Mouse (Mus musculus) CH12.LX (cell line): ENCODE measurements around the gene Pkd2l1. TPM values are rescaled to one million over a fixed set of nuclear protein-coding genes. Genes with fewer than 3 reads are reported as not detected.
A peak's percentile ranks its signal among the peaks of the same experiment; 100 is the strongest.

ENCODE experiments used
- DNase-seq: peaks from one replicate; pipeline ENCODE4 v3.0.0-alpha.2; 2013; ENCODE audit errors: extremely low read depth
- H3K27ac ChIP-seq: 2 replicates; pipeline ENCODE4 v1.5.1; 2012; ENCODE audit warnings: low read depth, mild to moderate bottlenecking, control low read depth, moderate library complexity; ENCODE audit not compliant: insufficient read depth
- H3K27me3 ChIP-seq: replicated peaks from 2 replicates; pipeline ENCODE3; 2012; ENCODE audit warnings: inconsistent platforms
- H3K36me3 ChIP-seq, 2 experiments: replicated peaks in 1 of 2; 2 replicates each; pipeline versions ENCODE3 to v1.6.1; 2012; ENCODE audit warnings: inconsistent platforms in 1 of 2, low read length in 1 of 2, mild to moderate bottlenecking in 1 of 2, mixed read lengths in 1 of 2, moderate library complexity in 1 of 2; ENCODE audit not compliant: control insufficient read depth in 1 of 2, insufficient read depth in 1 of 2
- H3K4me1 ChIP-seq, 2 experiments: 2 replicates each; pipeline ENCODE4 v1.6.1; 2012; ENCODE audit warnings: inconsistent platforms in 1 of 2, moderate library complexity in 1 of 2; ENCODE audit not compliant: insufficient read depth in 2 of 2, control insufficient read depth in 1 of 2
- H3K4me2 ChIP-seq: 2 replicates; pipeline ENCODE4 v1.6.1; 2012; ENCODE audit warnings: low read depth, mild to moderate bottlenecking, control low read depth; ENCODE audit not compliant: poor library complexity, insufficient read depth, severe bottlenecking
- H3K4me3 ChIP-seq, 3 experiments: fragments of 150-350 bp in 1 of 3; sonication (generic) in 1 of 3; replicated peaks in 1 of 3; 2 replicates each; pipeline versions ENCODE3 to v1.5.1; 2011 to 2012; ENCODE audit warnings: low read depth in 2 of 3, low read length in 2 of 3, mild to moderate bottlenecking in 2 of 3, moderate library complexity in 2 of 3, control low read depth in 1 of 3, improper control_type of control experiment in 1 of 3, inconsistent platforms in 1 of 3, mixed read lengths in 1 of 3; ENCODE audit not compliant: poor library complexity in 1 of 3
- H3K79me2 ChIP-seq: replicated peaks from 2 replicates; pipeline ENCODE4 v1.6.1; 2012; ENCODE audit warnings: mild to moderate bottlenecking, moderate library complexity; ENCODE audit not compliant: control insufficient read depth, poor library complexity, insufficient read depth, severe bottlenecking; ENCODE audit errors: extremely low read depth
- H3K9ac ChIP-seq: 2 replicates; pipeline ENCODE4 v1.6.1; 2012; ENCODE audit warnings: low read depth, mild to moderate bottlenecking, control low read depth, moderate library complexity; ENCODE audit not compliant: insufficient read depth
- H3K9me3 ChIP-seq: replicated peaks from 2 replicates; pipeline ENCODE3; 2012; ENCODE audit warnings: low read length, inconsistent platforms, mixed read lengths
- BHLHE40 ChIP-seq: IDR thresholded peaks from 2 replicates; pipeline ENCODE4 v1.6.1; 2011; ENCODE audit warnings: mild to moderate bottlenecking, low read depth, low read length, improper control_type of control experiment
- CHD1 ChIP-seq: IDR thresholded peaks from 2 replicates; pipeline ENCODE4 v1.6.1; 2012; ENCODE audit warnings: low read depth, low read length, improper control_type of control experiment, inconsistent platforms
- CHD2 ChIP-seq: IDR thresholded peaks from 2 replicates; pipeline ENCODE4 v1.6.1; 2011; ENCODE audit warnings: low read length, improper control_type of control experiment
- E2F4 ChIP-seq: IDR thresholded peaks from 2 replicates; pipeline ENCODE4 v1.6.1; 2011; ENCODE audit warnings: low read depth, low read length, improper control_type of control experiment; ENCODE audit not compliant: insufficient replicate concordance
- ELF1 ChIP-seq: IDR thresholded peaks from 2 replicates; pipeline ENCODE4 v1.6.1; 2014; ENCODE audit warnings: low read depth, mild to moderate bottlenecking, inconsistent platforms, low read length, improper control_type of control experiment
- ETS1 ChIP-seq: conservative IDR thresholded peaks from 2 replicates; pipeline ENCODE4 v1.6.1; 2012; ENCODE audit warnings: low read depth, mild to moderate bottlenecking, inconsistent platforms, low read length, improper control_type of control experiment, moderate library complexity
- HCFC1 ChIP-seq: IDR thresholded peaks from 2 replicates; pipeline ENCODE4 v1.6.1; 2012; ENCODE audit warnings: low read depth, mild to moderate bottlenecking, inconsistent platforms, low read length, improper control_type of control experiment
- IRF4 ChIP-seq: IDR thresholded peaks from 2 replicates; pipeline ENCODE4 v1.6.1; 2014; ENCODE audit warnings: low read depth, mild to moderate bottlenecking, inconsistent platforms, low read length, improper control_type of control experiment
- JUN ChIP-seq: IDR thresholded peaks from 2 replicates; pipeline ENCODE4 v1.6.1; 2011; ENCODE audit warnings: low read depth, mild to moderate bottlenecking, low read length, improper control_type of control experiment, moderate library complexity; ENCODE audit not compliant: insufficient read depth
- JUND ChIP-seq: conservative IDR thresholded peaks from 2 replicates; pipeline ENCODE4 v1.6.1; 2011; ENCODE audit warnings: low read depth, low read length, improper control_type of control experiment
- KAT2A ChIP-seq: IDR thresholded peaks from 2 replicates; pipeline ENCODE4 v1.6.1; 2012; ENCODE audit warnings: low read length, improper control_type of control experiment, inconsistent platforms; ENCODE audit not compliant: insufficient replicate concordance
- MAFK ChIP-seq: IDR thresholded peaks from 2 replicates; pipeline ENCODE4 v1.6.1; 2011; ENCODE audit warnings: low read length, improper control_type of control experiment; ENCODE audit not compliant: insufficient replicate concordance
- MAZ ChIP-seq: IDR thresholded peaks from 2 replicates; pipeline ENCODE4 v1.6.1; 2012; ENCODE audit warnings: low read depth, mild to moderate bottlenecking, inconsistent platforms, low read length, improper control_type of control experiment, moderate library complexity
- MEF2A ChIP-seq: IDR thresholded peaks from 2 replicates; pipeline ENCODE4 v1.6.1; 2014; ENCODE audit warnings: low read depth, mild to moderate bottlenecking, inconsistent platforms, low read length, improper control_type of control experiment, borderline replicate concordance
- MXI1 ChIP-seq: IDR thresholded peaks from 2 replicates; pipeline ENCODE4 v1.6.1; 2011; ENCODE audit warnings: mild to moderate bottlenecking, low read depth, low read length, improper control_type of control experiment
- MYC ChIP-seq: IDR thresholded peaks from 2 replicates; pipeline ENCODE4 v1.6.1; 2011; ENCODE audit warnings: low read depth, mild to moderate bottlenecking, improper control_type of control experiment, low read length
- NELFE ChIP-seq: IDR thresholded peaks from 2 replicates; pipeline ENCODE4 v1.6.1; 2011; ENCODE audit warnings: low read depth, low read length, improper control_type of control experiment
- PAX5 ChIP-seq: IDR thresholded peaks from 2 replicates; pipeline ENCODE4 v1.6.1; 2012; ENCODE audit warnings: low read length, inconsistent platforms, mixed read lengths
- POLR2A ChIP-seq: IDR thresholded peaks from 2 replicates; pipeline ENCODE4 v1.6.1; 2011; ENCODE audit warnings: low read depth, mild to moderate bottlenecking, improper control_type of control experiment, low read length
- POLR2AphosphoS2 ChIP-seq: IDR thresholded peaks from 2 replicates; pipeline ENCODE4 v1.6.1; 2011; ENCODE audit warnings: low read depth, low read length, improper control_type of control experiment
- RCOR1 ChIP-seq: conservative IDR thresholded peaks from 2 replicates; pipeline ENCODE4 v1.6.1; 2012; ENCODE audit warnings: low read depth, mild to moderate bottlenecking, inconsistent platforms, low read length, improper control_type of control experiment
- SIN3A ChIP-seq: IDR thresholded peaks from 2 replicates; pipeline ENCODE4 v1.6.1; 2012; ENCODE audit warnings: low read length, improper control_type of control experiment, inconsistent platforms
- UBTF ChIP-seq: IDR thresholded peaks from 2 replicates; pipeline ENCODE4 v1.6.1; 2012; ENCODE audit warnings: low read depth, mild to moderate bottlenecking, inconsistent platforms, low read length, improper control_type of control experiment, moderate library complexity
- ZKSCAN1 ChIP-seq: IDR thresholded peaks from 2 replicates; pipeline ENCODE4 v1.6.1; 2012; ENCODE audit warnings: low read depth, inconsistent platforms, low read length, improper control_type of control experiment, borderline replicate concordance
- ZMIZ1 ChIP-seq: IDR thresholded peaks from 2 replicates; pipeline ENCODE4 v1.6.1; 2012; ENCODE audit warnings: low read depth, mild to moderate bottlenecking, inconsistent platforms, low read length, improper control_type of control experiment
- ZNF384 ChIP-seq: IDR thresholded peaks from 2 replicates; pipeline ENCODE4 v1.6.1; 2012; ENCODE audit warnings: low read depth, low read length, improper control_type of control experiment, inconsistent platforms
- dilution Hi-C: fragments of 300-500 bp; cut with MboI; formaldehyde crosslinking; loops from 2 replicates; pipeline ENCODE4 v1.14.3; 2020; ENCODE audit warnings: low sequenced_read_pairs; ENCODE audit not compliant: extremely low pct_unique_long_range_greater_than_20kb, extremely low pct_ligation_motif_present
- in situ Hi-C: fragments of 300-500 bp; cut with MboI; formaldehyde crosslinking; loops from 3 replicates; pipeline ENCODE4 v1.14.3; 2019; ENCODE audit warnings: low sequenced_read_pairs, low pct_ligation_motif_present, low pct_unique_long_range_greater_than_20kb, mixed read lengths
- polyA plus RNA-seq: library from polyadenylated mRNA; unstranded; fragments of >175 nt; gene quantifications from 2 replicates; pipeline ENCODE4 v1.2.1, GENCODE M21; 2012; ENCODE audit warnings: low read depth; ENCODE audit not compliant: insufficient read length
- total RNA-seq, 2 experiments: library from RNA; depleted of rRNA; stranded (reverse); fragments of 300-350 nt in 1 of 2; fragments of >200 nt in 1 of 2; gene quantifications; 2 replicates each; pipeline ENCODE4 v1.2.3; 2012 to 2014

Gene Pkd2l1
- total and polyA plus RNA-seq, 3 experiments = 0.04 to 0.07 TPM; not detected in 1

DNA sequence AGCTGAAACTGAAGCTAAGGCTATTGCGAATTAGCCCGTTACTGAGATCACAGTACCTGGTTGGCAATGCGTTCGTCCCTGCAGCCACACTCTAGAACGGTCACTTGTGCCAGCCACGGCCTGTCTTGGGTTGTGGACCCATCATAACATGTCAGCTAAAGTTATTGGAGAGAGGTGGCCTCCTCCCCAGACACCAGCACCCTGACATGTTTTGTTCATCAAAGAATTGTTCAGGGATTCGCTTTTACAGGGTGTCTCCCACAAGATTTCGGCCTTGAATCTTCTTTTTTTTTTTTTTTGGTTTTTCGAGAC lies 45.7 kb downstream of the Pkd2l1 start:
- TF ChIP-seq ZKSCAN1 = no peak
- no peak for TF ChIP-seq ELF1
- TF ChIP-seq CHD1 = no peak
- peak; percentile 4; the same call in 1 of the 2 replicates for TF ChIP-seq MAZ
- no peak for TF ChIP-seq KAT2A
- no peak for TF ChIP-seq ETS1
- TF ChIP-seq HCFC1 = no peak
- TF ChIP-seq NELFE = no peak; the same call in 1 of the 2 replicates
- TF ChIP-seq CHD2 = no peak
- TF ChIP-seq MYC = no peak
- TF ChIP-seq JUND = no peak
- TF ChIP-seq POLR2AphosphoS2 = 0 out of 2 replicates have a peak, but pooled peaks have one; percentile 18
- TF ChIP-seq ZNF384 = no peak
- TF ChIP-seq POLR2A = peak; percentile 36; the same call in 1 of the 2 replicates
- TF ChIP-seq RCOR1 = no peak
- TF ChIP-seq MAFK = no peak
- TF ChIP-seq ZMIZ1 = no peak
- no peak for TF ChIP-seq BHLHE40
- no peak for TF ChIP-seq UBTF
- TF ChIP-seq, all 38 proteins: peak for 3
- H3K79me2 ChIP-seq = peaks cover 19% of the 10 kb centered on the region
- no peak overlapping the region; the same call in 1 of the 2 replicates for H3K9ac ChIP-seq
- peak overlapping the region; percentile 75 to 85 (median 84) for H3K4me3 ChIP-seq
- H3K4me2 ChIP-seq = peak overlapping the region; percentile 53; the same call in 1 of the 2 replicates
- peak overlapping the region; percentile 40; the same call in 1 of the 2 replicates for H3K27ac ChIP-seq
- H3K36me3 ChIP-seq = peaks cover 26 to 32% of the 10 kb centered on the region in 2 experiments
- dilution Hi-C loops (no loop called here), in situ Hi-C loops (no loop called here)
- H3K4me1 ChIP-seq = peaks cover 7 to 24% of the 10 kb centered on the region in 2 experiments; a peak in 3 of 4 replicates
- no peaks in the 10 kb centered on the region for H3K27me3 ChIP-seq
- H3K9me3 ChIP-seq = no peaks in the 10 kb centered on the region
- DNase-seq = no peak

DNA sequence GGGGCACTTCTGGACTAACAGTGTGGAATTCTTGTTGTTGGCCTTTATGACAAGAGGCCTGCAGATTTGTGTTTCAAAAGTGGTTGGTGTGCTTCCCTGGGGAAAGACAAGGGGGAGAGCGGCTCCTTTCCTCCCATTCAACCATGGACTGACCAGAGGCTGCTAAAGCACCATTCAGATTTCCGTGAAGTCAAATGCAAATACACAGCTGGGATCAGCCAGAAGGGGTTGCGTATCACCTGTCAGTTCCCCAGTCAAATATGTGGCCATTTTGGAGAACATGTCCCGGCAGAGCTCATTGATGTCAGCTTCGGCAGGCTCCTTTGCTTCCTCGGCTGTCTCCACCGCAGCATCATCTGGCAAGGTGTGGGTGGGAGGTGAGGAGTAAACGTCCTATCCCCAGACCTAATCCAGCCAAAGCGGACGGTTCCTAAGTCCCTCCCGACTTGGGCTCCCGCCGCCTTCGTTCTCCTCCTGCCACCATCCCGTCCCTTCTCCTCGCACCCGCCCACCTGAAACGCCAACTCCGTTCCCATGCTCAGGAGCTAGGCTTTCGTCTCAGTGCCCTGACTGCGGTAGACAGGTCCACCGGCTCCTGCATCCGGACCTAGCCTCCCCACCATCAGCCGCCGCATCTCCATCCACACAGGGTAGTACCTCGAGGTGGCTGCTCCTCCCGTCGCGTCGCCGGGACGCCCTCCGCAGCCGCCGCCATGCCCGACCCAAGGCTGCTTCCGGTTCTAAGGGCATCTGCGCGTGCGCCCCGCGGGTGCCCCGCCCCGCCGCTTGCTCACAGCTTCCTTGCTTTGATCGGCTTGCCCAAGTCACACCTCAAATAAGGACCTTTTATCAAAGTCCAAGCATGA lies 46.3 kb downstream of the Pkd2l1 start, which contains the start of gene Bloc1s2:
Gene Bloc1s2, minus strand, starts transcription at position 745 of the 866 bp plus-strand sequence.
- Histone ChIP-seq H3K4me3 (peak within 1 kb of the TSS; percentile 75 to 85 (median 84)), H3K4me1 (peaks cover 7 to 24% of the 10 kb centered on the region in 2 experiments; a peak in 3 of 4 replicates), H3K36me3 (peaks cover 30 to 38% of the 10 kb centered on the region in 2 experiments), H3K27ac (peak within 1 kb of the TSS; percentile 84), H3K27me3 (no peaks in the 10 kb centered on the region), H3K9me3 (no peaks in the 10 kb centered on the region), H3K4me2 (peak within 1 kb of the TSS; percentile 97), H3K9ac (peak within 1 kb of the TSS; percentile 77), H3K79me2 (peaks cover 19% of the 10 kb centered on the region)
- dilution Hi-C loops = no loop called here
- peak; percentile 78 for DNase-seq
- in situ Hi-C loops = no loop called here
- TF ChIP-seq POLR2A = peak; percentile 83
- TF ChIP-seq KAT2A = no peak
- TF ChIP-seq ZKSCAN1 = no peak
- peak; percentile 87 for TF ChIP-seq MXI1
- peak; percentile 62; the same call in 1 of the 2 replicates for TF ChIP-seq MAZ
- peak; percentile 75 for TF ChIP-seq SIN3A
- no peak for TF ChIP-seq MEF2A
- TF ChIP-seq ZNF384 = no peak
- peak; percentile 94 for TF ChIP-seq ELF1
- 0 out of 2 replicates have a peak, but pooled peaks have one; percentile 39 for TF ChIP-seq BHLHE40
- no peak for TF ChIP-seq CHD1
- TF ChIP-seq NELFE = peak; percentile 85
- TF ChIP-seq UBTF = no peak
- TF ChIP-seq JUN = no peak
- no peak for TF ChIP-seq E2F4
- no peak for TF ChIP-seq PAX5
- no peak for TF ChIP-seq CHD2
- peak; percentile 71 for TF ChIP-seq HCFC1
- TF ChIP-seq IRF4 = 0 out of 2 replicates have a peak, but pooled peaks have one; percentile 38
- TF ChIP-seq JUND = no peak
- TF ChIP-seq ZMIZ1 = peak; percentile 68; the same call in 1 of the 2 replicates
